Mouse (Mus musculus) midbrain, embryonic 14.5 days (tissue): ENCODE measurements around the gene Dmbt1. TPM values are rescaled to one million over a fixed set of nuclear protein-coding genes. Genes with fewer than 3 reads are reported as not detected.

Experiments
- ATAC-seq: fragments of 200-750 bp; cut with Nextera tagmentation; 2 replicates; pipeline ENCODE4 v1.8.0; 2017; ENCODE audit warnings: moderate number of reproducible peaks, moderate library complexity; ENCODE audit not compliant: low FRiP score, low TSS enrichment
- DNase-seq: peaks from one replicate; pipeline ENCODE4 v3.0.0-alpha.2; 2015
- H3K27ac ChIP-seq: fragments of 300-500 bp; sonication (generic); replicated peaks from 2 replicates; pipeline ENCODE4 v1.5.1; 2014; ENCODE audit warnings: mild to moderate bottlenecking, low read depth, low read length, moderate library complexity
- H3K27me3 ChIP-seq: fragments of 300-500 bp; sonication (generic); 2 replicates; pipeline ENCODE4 v1.6.1; 2014; ENCODE audit warnings: low read length, control low read depth, mixed read lengths; ENCODE audit not compliant: control insufficient read depth, insufficient read depth
- H3K36me3 ChIP-seq: fragments of 300-500 bp; sonication (generic); 2 replicates; pipeline ENCODE4 v1.6.1; 2014; ENCODE audit warnings: low read length, control low read depth; ENCODE audit not compliant: control insufficient read depth, insufficient read depth
- H3K4me1 ChIP-seq: fragments of 300-500 bp; sonication (generic); 2 replicates; pipeline ENCODE4 v1.6.1; 2014; ENCODE audit warnings: mild to moderate bottlenecking, antibody characterized with exemption, low read length, control low read depth; ENCODE audit not compliant: control insufficient read depth, insufficient read depth
- H3K4me2 ChIP-seq: fragments of 300-500 bp; sonication (generic); 2 replicates; pipeline ENCODE4 v1.6.1; 2014; ENCODE audit warnings: mild to moderate bottlenecking, low read length, moderate library complexity
- H3K4me3 ChIP-seq: fragments of 300-500 bp; sonication (generic); replicated peaks from 2 replicates; pipeline ENCODE4 v1.5.1; 2014; ENCODE audit warnings: low read depth, low read length
- H3K9ac ChIP-seq: fragments of 300-500 bp; sonication (generic); replicated peaks from 2 replicates; pipeline ENCODE4 v1.6.1; 2014; ENCODE audit warnings: mild to moderate bottlenecking, low read length, moderate library complexity
- H3K9me3 ChIP-seq: fragments of 300-500 bp; sonication (generic); 2 replicates; pipeline ENCODE4 v1.6.1; 2016; ENCODE audit warnings: low read length, control low read depth, mixed read lengths; ENCODE audit not compliant: control insufficient read depth
- WGBS: fragments of 180-500 bp; shearing (Covaris S2); extraction: QIAGEN DNeasy Blood & Tissue Kit; methylation state at CpG from one replicate; pipeline ENCODE4 v1.1.7; 2014; 5-methylcytosine and 5-hydroxymethylcytosine counted together
- polyA plus RNA-seq: library from polyadenylated mRNA; unstranded; fragments of >200 nt; fragmentation: Nextera tagmentation; extraction: Ambion mirVana; gene quantifications from 2 replicates; pipeline ENCODE4 v1.2.1, GENCODE M21; 2014

The Dmbt1 gene
- polyA plus RNA-seq, 1 experiment from 2014 or later: not detected

GRCm38 (mm10) chr7:131122210-131122807, 90.5 kb downstream of the Dmbt1 start:
- Histone ChIP-seq H3K27ac (no peak overlapping the region), H3K4me2 (no peak overlapping the region), H3K36me3 (no peaks in the 10 kb centered on the region), H3K4me3 (no peak overlapping the region), H3K4me1 (no peaks in the 10 kb centered on the region), H3K27me3 (no peaks in the 10 kb centered on the region), H3K9me3 (no peaks in the 10 kb centered on the region), H3K9ac (no peak overlapping the region)
- WGBS: 89% methylated on average over 2 of the region's 2 CpGs
- DNase-seq (no peak), ATAC-seq (no peak)

GRCm38 (mm10) chr7:131130021-131130420, 98.2 kb downstream of the Dmbt1 start:
- Histone ChIP-seq H3K27me3 (no peaks in the 10 kb centered on the region), H3K9ac (no peak overlapping the region), H3K4me2 (no peak overlapping the region), H3K9me3 (no peaks in the 10 kb centered on the region), H3K4me1 (no peaks in the 10 kb centered on the region), H3K4me3 (no peak overlapping the region), H3K36me3 (no peaks in the 10 kb centered on the region), H3K27ac (no peak overlapping the region)
- 78% methylated on average over 12 of the region's 12 CpGs for WGBS
- no peak for ATAC-seq
- no peak for DNase-seq

- DNase-seq (peak; percentile 10), ATAC-seq (no peak)
- no peaks in the 10 kb centered on the region for H3K4me1 ChIP-seq
- no peak overlapping the region for H3K9ac ChIP-seq
- 74% methylated on average over 3 of the region's 3 CpGs for WGBS
- H3K27me3 ChIP-seq: no peaks in the 10 kb centered on the region
- no peak overlapping the region for H3K4me2 ChIP-seq
- no peak overlapping the region for H3K27ac ChIP-seq
- H3K36me3 ChIP-seq: no peaks in the 10 kb centered on the region
- no peaks in the 10 kb centered on the region for H3K9me3 ChIP-seq
- H3K4me3 ChIP-seq: no peak overlapping the region
Observed at GRCm38 (mm10) chr7:131133181-131133580, 101.3 kb downstream of the Dmbt1 start.

GRCm38 (mm10) chr7:131146214-131146613, 114.4 kb downstream of the Dmbt1 start, which contains the start of gene 4933402N03Rik:
Gene 4933402N03Rik, minus strand, starts transcription at chr7:131146314.
- no peaks in the 10 kb centered on the region for H3K9me3 ChIP-seq
- no peak within 1 kb of the TSS for H3K4me3 ChIP-seq
- DNase-seq: no peak
- H3K4me1 ChIP-seq: no peaks in the 10 kb centered on the region
- no peak within 1 kb of the TSS for H3K9ac ChIP-seq
- H3K27me3 ChIP-seq: no peaks in the 10 kb centered on the region
- 92% methylated on average over 2 of the region's 2 CpGs for WGBS
- H3K36me3 ChIP-seq: no peaks in the 10 kb centered on the region
- no peak for ATAC-seq
- H3K4me2 ChIP-seq: no peak within 1 kb of the TSS
- no peak within 1 kb of the TSS for H3K27ac ChIP-seq

- H3K4me3 ChIP-seq: no peak overlapping the region
- H3K27ac ChIP-seq: no peak overlapping the region
- H3K9me3 ChIP-seq: no peaks in the 10 kb centered on the region
- 82% methylated on average over 3 of the region's 3 CpGs for WGBS
- no peak overlapping the region for H3K4me2 ChIP-seq
- no peak overlapping the region for H3K9ac ChIP-seq
- no peaks in the 10 kb centered on the region for H3K27me3 ChIP-seq
- no peak for ATAC-seq
- no peak for DNase-seq
- no peaks in the 10 kb centered on the region for H3K36me3 ChIP-seq
- no peaks in the 10 kb centered on the region for H3K4me1 ChIP-seq
Observed at GRCm38 (mm10) chr7:131150179-131150578, 118.3 kb downstream of the Dmbt1 start.

- Histone ChIP-seq H3K9ac (no peak overlapping the region), H3K4me1 (no peaks in the 10 kb centered on the region), H3K4me2 (no peak overlapping the region), H3K36me3 (no peaks in the 10 kb centered on the region), H3K27me3 (no peaks in the 10 kb centered on the region), H3K9me3 (no peaks in the 10 kb centered on the region), H3K27ac (no peak overlapping the region), H3K4me3 (no peak overlapping the region)
- DNase-seq (no peak), ATAC-seq (no peak)
- 82% methylated on average over 5 of the region's 5 CpGs for WGBS
Observed at GRCm38 (mm10) chr7:131153044-131153443, 121.2 kb downstream of the Dmbt1 start.

- H3K4me3 ChIP-seq: no peak overlapping the region
- H3K9me3 ChIP-seq: no peaks in the 10 kb centered on the region
- no peaks in the 10 kb centered on the region for H3K27me3 ChIP-seq
- no peak overlapping the region for H3K27ac ChIP-seq
- no peak overlapping the region for H3K9ac ChIP-seq
- 76% methylated on average over 7 of the region's 7 CpGs for WGBS
- H3K36me3 ChIP-seq: no peaks in the 10 kb centered on the region
- no peak for ATAC-seq
- H3K4me2 ChIP-seq: no peak overlapping the region
- H3K4me1 ChIP-seq: no peaks in the 10 kb centered on the region
- DNase-seq: no peak
Observed at GRCm38 (mm10) chr7:131162251-131162650, 130.4 kb downstream of the Dmbt1 start.

GRCm38 (mm10) chr7:131167771-131168170, 135.9 kb downstream of the Dmbt1 start:
- H3K9ac ChIP-seq: no peak overlapping the region
- DNase-seq (no peak), ATAC-seq (no peak)
- no peak overlapping the region for H3K4me2 ChIP-seq
- H3K27ac ChIP-seq: no peak overlapping the region
- H3K4me1 ChIP-seq: no peaks in the 10 kb centered on the region
- WGBS: 76% methylated on average over 3 of the region's 3 CpGs
- no peak overlapping the region for H3K4me3 ChIP-seq
- no peaks in the 10 kb centered on the region for H3K27me3 ChIP-seq
- no peaks in the 10 kb centered on the region for H3K9me3 ChIP-seq
- no peaks in the 10 kb centered on the region for H3K36me3 ChIP-seq

GRCm38 (mm10) chr7:131169099-131169498, 137.2 kb downstream of the Dmbt1 start:
- Histone ChIP-seq H3K9ac (no peak overlapping the region), H3K4me3 (no peak overlapping the region), H3K27ac (no peak overlapping the region), H3K36me3 (no peaks in the 10 kb centered on the region), H3K4me2 (no peak overlapping the region), H3K9me3 (no peaks in the 10 kb centered on the region), H3K27me3 (no peaks in the 10 kb centered on the region), H3K4me1 (no peaks in the 10 kb centered on the region)
- ATAC-seq: no peak
- DNase-seq: no peak
- WGBS: 63% methylated on average over 2 of the region's 2 CpGs
